Mouse (Mus musculus) brain, embryonic 18.5 days (tissue): ENCODE measurements around the gene Sec24c.
"Not testable (repeated sequence)": the region's sequence is repeated elsewhere in the genome, so short reads cannot be mapped to it uniquely, and the experiment has no call there.

Experiments
- DNase-seq: peaks from one replicate; pipeline ENCODE4 v3.0.0-alpha.2; 2012; ENCODE audit warnings: low read depth, low spot score

Sec24c gene

GRCm38 (mm10) chr14:20674064-20674833, at the start of gene Sec24c:
Gene Sec24c (plus strand): TSS chr14:20674308.
- peak; percentile 97 for DNase-seq

GRCm38 (mm10) chr14:20626447-20626846, 47.7 kb upstream of the Sec24c start:
- DNase-seq = no peak

- DNase-seq = no peak
These were observed 47.1 kb upstream of the Sec24c start for GRCm38 (mm10) chr14:20626971-20627370.

GRCm38 (mm10) chr14:20631253-20631652, 42.9 kb upstream of the Sec24c start:
- DNase-seq = no peak

GRCm38 (mm10) chr14:20635546-20635945, 38.6 kb upstream of the Sec24c start:
- DNase-seq = no peak

GRCm38 (mm10) chr14:20636968-20637367, 37.1 kb upstream of the Sec24c start:
- not testable (repeated sequence) for DNase-seq

GRCm38 (mm10) chr14:20637818-20638574, 36.1 kb upstream of the Sec24c start:
- no peak for DNase-seq

GRCm38 (mm10) chr14:20638702-20639101, 35.4 kb upstream of the Sec24c start:
- DNase-seq = no peak

- DNase-seq = no peak
These were observed 34.0 kb upstream of the Sec24c start for GRCm38 (mm10) chr14:20639918-20640619.

GRCm38 (mm10) chr14:20640644-20641437, 33.3 kb upstream of the Sec24c start, which contains the start of gene Usp54:
Gene Usp54 (minus strand): TSS chr14:20641063.
- DNase-seq = peak; percentile 94

GRCm38 (mm10) chr14:20641438-20641875, 32.7 kb upstream of the Sec24c start:
- no peak for DNase-seq

- no peak for DNase-seq
These were observed 28.6 kb upstream of the Sec24c start for GRCm38 (mm10) chr14:20645547-20645946.

- DNase-seq = no peak
These were observed 27.7 kb upstream of the Sec24c start for GRCm38 (mm10) chr14:20646381-20646780.

- DNase-seq = no peak
These were observed 23.1 kb upstream of the Sec24c start for GRCm38 (mm10) chr14:20651000-20651399.

GRCm38 (mm10) chr14:20651722-20652256, 22.3 kb upstream of the Sec24c start:
- DNase-seq = no peak

- no peak for DNase-seq
These were observed 19.3 kb upstream of the Sec24c start for GRCm38 (mm10) chr14:20654690-20655421.

- DNase-seq = no peak
These were observed 18.4 kb upstream of the Sec24c start for GRCm38 (mm10) chr14:20655731-20656130.

GRCm38 (mm10) chr14:20656361-20656760, 17.7 kb upstream of the Sec24c start, which contains the start of gene Myoz1:
Gene Myoz1 (minus strand): TSS chr14:20656540.
- no peak for DNase-seq

- peak; percentile 8 for DNase-seq
These were observed 15.8 kb upstream of the Sec24c start for GRCm38 (mm10) chr14:20658326-20658725.

GRCm38 (mm10) chr14:20658902-20659301, 15.2 kb upstream of the Sec24c start:
- no peak for DNase-seq
